Mouse (Mus musculus): ENCODE results near the gene Atp2c1. TPM values are rescaled to one million over a fixed set of nuclear protein-coding genes. Genes with fewer than 3 reads are reported as not detected.

Gene Atp2c1
- polyA plus RNA-seq, 1 experiment = 20.5 TPM

GRCm38 (mm10) chr9:105553629-105554438, 26.7 kb upstream of the Atp2c1 start:
- Histone ChIP-seq H3K4me2 (ENCODE audit: low read depth) (no peak overlapping the region), H3K36me3 (ENCODE audit: control insufficient read depth, insufficient read depth) (no peaks in the 10 kb centered on the region), H3K79me2 (ENCODE audit: control insufficient read depth, insufficient read depth) (no peaks in the 10 kb centered on the region), H3K27me3 (ENCODE audit: control insufficient read depth, insufficient read depth, insufficient read length) (no peaks in the 10 kb centered on the region), H3ac (ENCODE audit: control insufficient read depth, insufficient read length) (no peak overlapping the region), H3K4me3 (no peak overlapping the region)
- TF ChIP-seq TCF3 (IDR thresholded peaks at IDR 0.05; ENCODE audit: insufficient read length, low read depth) = no peak
- TF ChIP-seq MYOD1 (IDR thresholded peaks at IDR 0.05; ENCODE audit: control insufficient read depth in 1 of 3, insufficient read length in 2 of 3, low read depth in 2 of 3) = no peak
- TF ChIP-seq MAX (IDR thresholded peaks at IDR 0.05; ENCODE audit: low read depth) = no peak
- no peak for TF ChIP-seq SRF (IDR thresholded peaks at IDR 0.05; ENCODE audit: control insufficient read depth, insufficient read length, low read depth)
- no peak for TF ChIP-seq TCF12 (IDR thresholded peaks at IDR 0.05; ENCODE audit: insufficient read depth, poor library complexity, severe bottlenecking)
- no peak for TF ChIP-seq REST (IDR thresholded peaks at IDR 0.05; ENCODE audit: insufficient read depth, insufficient read length)
- no peak for TF ChIP-seq E2F4 (IDR thresholded peaks at IDR 0.05; ENCODE audit: insufficient read depth)
- no peak for TF ChIP-seq USF1 (IDR thresholded peaks at IDR 0.05; ENCODE audit: low read depth)
- TF ChIP-seq MYOG (IDR thresholded peaks at IDR 0.05; ENCODE audit: control insufficient read depth in 1 of 3, insufficient read depth in 1 of 3, insufficient read length in 2 of 3, low read depth in 2 of 3) = no peak
- TF ChIP-seq POLR2A (IDR thresholded peaks at IDR 0.05; ENCODE audit: insufficient read length, low read depth) = no peak
- no peak for TF ChIP-seq POLR2AphosphoS2 (IDR thresholded peaks at IDR 0.05; ENCODE audit: insufficient read length, low read depth)

GRCm38 (mm10) chr9:105551407-105551806, 24.3 kb upstream of the Atp2c1 start:
- TF ChIP-seq REST (IDR thresholded peaks at IDR 0.05; ENCODE audit: insufficient read depth, insufficient read length) (no peak), USF1 (IDR thresholded peaks at IDR 0.05; ENCODE audit: low read depth) (no peak), POLR2AphosphoS2 (IDR thresholded peaks at IDR 0.05; ENCODE audit: insufficient read length, low read depth) (no peak), POLR2A (IDR thresholded peaks at IDR 0.05; ENCODE audit: insufficient read length, low read depth) (no peak), TCF3 (IDR thresholded peaks at IDR 0.05; ENCODE audit: insufficient read length, low read depth) (no peak), MYOG (IDR thresholded peaks at IDR 0.05; ENCODE audit: control insufficient read depth in 1 of 3, insufficient read depth in 1 of 3, insufficient read length in 2 of 3, low read depth in 2 of 3) (no peak), SRF (IDR thresholded peaks at IDR 0.05; ENCODE audit: control insufficient read depth, insufficient read length, low read depth) (no peak), E2F4 (IDR thresholded peaks at IDR 0.05; ENCODE audit: insufficient read depth) (no peak), MYOD1 (IDR thresholded peaks at IDR 0.05; ENCODE audit: control insufficient read depth in 1 of 3, insufficient read length in 2 of 3, low read depth in 2 of 3) (no peak), MAX (IDR thresholded peaks at IDR 0.05; ENCODE audit: low read depth) (no peak), TCF12 (IDR thresholded peaks at IDR 0.05; ENCODE audit: insufficient read depth, poor library complexity, severe bottlenecking) (no peak), CEBPB (IDR thresholded peaks at IDR 0.05; ENCODE audit: insufficient read depth, poor library complexity, severe bottlenecking) (no peak)
- Histone ChIP-seq H3K4me3 (no peak overlapping the region), H3K4me2 (ENCODE audit: low read depth) (no peak overlapping the region), H3ac (ENCODE audit: control insufficient read depth, insufficient read length) (no peak overlapping the region), H3K36me3 (ENCODE audit: control insufficient read depth, insufficient read depth) (no peaks in the 10 kb centered on the region), H3K27me3 (ENCODE audit: control insufficient read depth, insufficient read depth, insufficient read length) (no peaks in the 10 kb centered on the region), H3K79me2 (ENCODE audit: control insufficient read depth, insufficient read depth) (no peaks in the 10 kb centered on the region)

GRCm38 (mm10) chr9:105549096-105549495, 22.0 kb upstream of the Atp2c1 start:
- no peaks in the 10 kb centered on the region for H3K27me3 ChIP-seq (ENCODE audit: control insufficient read depth, insufficient read depth, insufficient read length)
- H3K4me2 ChIP-seq (ENCODE audit: low read depth) = no peak overlapping the region
- TF ChIP-seq MYOG (IDR thresholded peaks at IDR 0.05; ENCODE audit: control insufficient read depth in 1 of 3, insufficient read depth in 1 of 3, insufficient read length in 2 of 3, low read depth in 2 of 3) = no peak
- no peak for TF ChIP-seq CEBPB (IDR thresholded peaks at IDR 0.05; ENCODE audit: insufficient read depth, poor library complexity, severe bottlenecking)
- no peak for TF ChIP-seq E2F4 (IDR thresholded peaks at IDR 0.05; ENCODE audit: insufficient read depth)
- no peak for TF ChIP-seq TCF12 (IDR thresholded peaks at IDR 0.05; ENCODE audit: insufficient read depth, poor library complexity, severe bottlenecking)
- no peak for TF ChIP-seq POLR2A (IDR thresholded peaks at IDR 0.05; ENCODE audit: insufficient read length, low read depth)
- TF ChIP-seq REST (IDR thresholded peaks at IDR 0.05; ENCODE audit: insufficient read depth, insufficient read length) = no peak
- no peak overlapping the region for H3ac ChIP-seq (ENCODE audit: control insufficient read depth, insufficient read length)
- H3K4me3 ChIP-seq = no peak overlapping the region
- H3K79me2 ChIP-seq (ENCODE audit: control insufficient read depth, insufficient read depth) = no peaks in the 10 kb centered on the region
- H3K36me3 ChIP-seq (ENCODE audit: control insufficient read depth, insufficient read depth) = no peaks in the 10 kb centered on the region

- no peaks in the 10 kb centered on the region for H3K36me3 ChIP-seq (ENCODE audit: control insufficient read depth, insufficient read depth)
- no peak overlapping the region for H3K4me3 ChIP-seq
- H3ac ChIP-seq (ENCODE audit: control insufficient read depth, insufficient read length) = no peak overlapping the region
- no peaks in the 10 kb centered on the region for H3K79me2 ChIP-seq (ENCODE audit: control insufficient read depth, insufficient read depth)
- no peaks in the 10 kb centered on the region for H3K27me3 ChIP-seq (ENCODE audit: control insufficient read depth, insufficient read depth, insufficient read length)
- no peak for TF ChIP-seq POLR2A (IDR thresholded peaks at IDR 0.05; ENCODE audit: insufficient read length, low read depth)
- no peak for TF ChIP-seq SRF (IDR thresholded peaks at IDR 0.05; ENCODE audit: control insufficient read depth, insufficient read length, low read depth)
- TF ChIP-seq E2F4 (IDR thresholded peaks at IDR 0.05; ENCODE audit: insufficient read depth) = no peak
- TF ChIP-seq USF1 (IDR thresholded peaks at IDR 0.05; ENCODE audit: low read depth) = no peak
- no peak for TF ChIP-seq POLR2AphosphoS2 (IDR thresholded peaks at IDR 0.05; ENCODE audit: insufficient read length, low read depth)
- TF ChIP-seq REST (IDR thresholded peaks at IDR 0.05; ENCODE audit: insufficient read depth, insufficient read length) = no peak
- TF ChIP-seq CEBPB (IDR thresholded peaks at IDR 0.05; ENCODE audit: insufficient read depth, poor library complexity, severe bottlenecking) = no peak
- TF ChIP-seq TCF12 (IDR thresholded peaks at IDR 0.05; ENCODE audit: insufficient read depth, poor library complexity, severe bottlenecking) = no peak
- TF ChIP-seq MYOG (IDR thresholded peaks at IDR 0.05; ENCODE audit: control insufficient read depth in 1 of 3, insufficient read depth in 1 of 3, insufficient read length in 2 of 3, low read depth in 2 of 3) = no peak
- no peak for TF ChIP-seq MAX (IDR thresholded peaks at IDR 0.05; ENCODE audit: low read depth)
- no peak for TF ChIP-seq TCF3 (IDR thresholded peaks at IDR 0.05; ENCODE audit: insufficient read length, low read depth)
- no peak for TF ChIP-seq MYOD1 (IDR thresholded peaks at IDR 0.05; ENCODE audit: control insufficient read depth in 1 of 3, insufficient read length in 2 of 3, low read depth in 2 of 3)
- no peak overlapping the region for H3K4me2 ChIP-seq (ENCODE audit: low read depth)
Observed at GRCm38 (mm10) chr9:105544013-105544750, 17.1 kb upstream of the Atp2c1 start.
